Mouse (Mus musculus) ES-Bruce4 (cell line): Measurements from ENCODE around the gene Mettl7a1.
"Not testable (repeated sequence)": the region's sequence is repeated elsewhere in the genome, so short reads cannot be mapped to it uniquely, and the experiment has no call there.

Experiments used
- CTCF ChIP-seq: IDR thresholded peaks from one replicate; pipeline ENCODE4 v1.8.1; 2011; ENCODE audit warnings: low read depth, low read length
- EP300 ChIP-seq: IDR thresholded peaks from 2 replicates; pipeline ENCODE4 v1.6.1; 2011; ENCODE audit warnings: low read depth, low read length; ENCODE audit not compliant: insufficient read depth
- POLR2A ChIP-seq: IDR thresholded peaks from one replicate; pipeline ENCODE4 v1.8.1; 2011; ENCODE audit warnings: low read length; ENCODE audit not compliant: insufficient read depth

GRCm38 (mm10) chr15:100273791-100274308 is 30.1 kb upstream of the Mettl7a1 start:
- not testable (repeated sequence) for TF ChIP-seq POLR2A, CTCF
- TF ChIP-seq EP300 = peak; percentile 94
